ENCODE assay signal across 17 mouse cellular contexts in the genomic region with DNA sequence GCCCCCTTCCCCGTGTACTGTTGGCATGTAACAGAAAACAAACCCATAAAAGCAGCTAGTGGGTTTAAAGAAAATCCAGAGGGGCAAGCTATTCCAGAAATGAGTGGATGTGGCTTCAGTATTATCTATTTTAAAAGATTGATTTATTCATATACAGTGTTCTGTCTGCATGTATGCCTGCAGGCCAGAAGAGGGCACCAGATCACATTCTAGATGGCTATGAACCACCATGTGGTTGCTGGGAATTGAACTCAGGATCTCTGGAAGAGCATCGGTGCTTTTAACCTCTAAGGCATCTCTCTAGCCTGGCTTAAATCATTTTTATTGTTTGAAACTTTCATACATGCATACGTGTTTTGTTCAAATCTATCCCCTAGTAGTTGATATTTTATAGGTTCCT. TPM values are rescaled to one million over a fixed set of nuclear protein-coding genes. Genes with fewer than 3 reads are reported as not detected.
DNase-seq lines count a peak whose midpoint lies in the region; ATAC-seq and TF ChIP-seq lines count a peak whose summit lies in the region.
"Had no signal": no experiment of that assay in that cellular context is flagged by ENCODE, and none has a peak within 500 bp of the region (broad histone marks: within the 10 kb centered on the region; RNA-seq: fewer than 3 reads in every experiment).

No protein-coding gene starts in this region.

- no peak overlapping the region for H3K4me2 ChIP-seq in hindbrain, embryonic 11.5 days (replicated peaks; ENCODE audit: low read depth, low read length)
- H3K4me2 ChIP-seq: embryonic facial prominence, embryonic 12.5 days; heart, embryonic 15.5 days; hindbrain, embryonic 12.5 days; limb, embryonic 15.5 days; midbrain, embryonic 12.5 days had no signal

- H3K27me3 ChIP-seq in hindbrain, embryonic 11.5 days (ENCODE audit: control insufficient read depth, insufficient read depth, low read length): no peaks in the 10 kb centered on the region
- H3K27me3 ChIP-seq: embryonic facial prominence, embryonic 12.5 days; heart, embryonic 15.5 days; hindbrain, embryonic 12.5 days; limb, embryonic 15.5 days; midbrain, embryonic 12.5 days had no signal

- no peaks in the 10 kb centered on the region for H3K9me3 ChIP-seq in hindbrain, embryonic 11.5 days (ENCODE audit: control insufficient read depth, low read length)
- H3K9me3 ChIP-seq: embryonic facial prominence, embryonic 12.5 days; heart, embryonic 15.5 days; hindbrain, embryonic 12.5 days; limb, embryonic 15.5 days; midbrain, embryonic 12.5 days had no signal

- peak; percentile 65 for TF ChIP-seq CTCF in layer of hippocampus, adult 2 months (conservative IDR thresholded peaks at IDR 0.05)

- no peak for DNase-seq in layer of hippocampus, adult 2 months (ENCODE audit: low spot score in 2 of 2)
- no peak for DNase-seq in layer of hippocampus, postnatal 10 days (ENCODE audit: low spot score in 2 of 2)
- peak; percentile 44 for DNase-seq in A20 (ENCODE audit: low read depth, low spot score)
- peak; percentile 10 for DNase-seq in CD4-positive helper T cell, adult 2 months (ENCODE audit: low read depth, low spot score)
- DNase-seq in ZHBTc4 (ENCODE audit: low read depth, low spot score): peak; percentile 30
- no peak for DNase-seq in hindbrain, embryonic 11.5 days (ENCODE audit: low spot score)
- no peak for DNase-seq in cerebellum, postnatal 14 days
- no peak for DNase-seq in urinary bladder, postnatal 10 days (ENCODE audit: low spot score)
- DNase-seq: cerebellum, adult 11-12 months; right cerebral cortex, adult 18-20 months; spleen, adult 18-20 months; thymus, postnatal 25 days had no signal

- WGBS in hindbrain, embryonic 11.5 days: 69% methylated on average over 3 of the region's 3 CpGs

- H3K36me3 ChIP-seq in hindbrain, embryonic 11.5 days (ENCODE audit: control insufficient read depth, insufficient read depth, low read length): no peaks in the 10 kb centered on the region
- H3K36me3 ChIP-seq: embryonic facial prominence, embryonic 12.5 days; heart, embryonic 15.5 days; hindbrain, embryonic 12.5 days; limb, embryonic 15.5 days; midbrain, embryonic 12.5 days had no signal

- no peaks in the 10 kb centered on the region for H3K4me1 ChIP-seq in hindbrain, embryonic 11.5 days (replicated peaks; ENCODE audit: control insufficient read depth, insufficient read depth, low read length)
- H3K4me1 ChIP-seq: embryonic facial prominence, embryonic 12.5 days; heart, embryonic 15.5 days; hindbrain, embryonic 12.5 days; limb, embryonic 15.5 days; midbrain, embryonic 12.5 days had no signal

- H3K9ac ChIP-seq in hindbrain, embryonic 11.5 days (ENCODE audit: low read depth, low read length): no peak overlapping the region
- H3K9ac ChIP-seq: embryonic facial prominence, embryonic 12.5 days; heart, embryonic 15.5 days; hindbrain, embryonic 12.5 days; limb, embryonic 15.5 days; midbrain, embryonic 12.5 days had no signal

- ATAC-seq in hindbrain, embryonic 11.5 days (ENCODE audit: low FRiP score): no peak

- no peak overlapping the region for H3K27ac ChIP-seq in layer of hippocampus, adult 2 months
- no peak overlapping the region for H3K27ac ChIP-seq in hindbrain, embryonic 11.5 days (ENCODE audit: low read depth, low read length)
- H3K27ac ChIP-seq: embryonic facial prominence, embryonic 12.5 days; heart, embryonic 15.5 days; hindbrain, embryonic 12.5 days; limb, embryonic 15.5 days; midbrain, embryonic 12.5 days had no signal

- H3K4me3 ChIP-seq in layer of hippocampus, adult 2 months: no peak overlapping the region
- no peak overlapping the region for H3K4me3 ChIP-seq in hindbrain, embryonic 11.5 days (ENCODE audit: low read depth, low read length)
- H3K4me3 ChIP-seq: embryonic facial prominence, embryonic 12.5 days; heart, embryonic 15.5 days; hindbrain, embryonic 12.5 days; limb, embryonic 15.5 days; midbrain, embryonic 12.5 days had no signal

RNA-seq across cellular contexts. Expression of a gene that starts 19.9 kb away (rescaled TPM):
- total RNA-seq in layer of hippocampus, adult 2 months (2021): 10 to 100 TPM; 34.8 to 37.4 TPM
- total RNA-seq in layer of hippocampus, postnatal 10 days (2021): 10 to 100 TPM; 32.7 to 38.1 TPM
- 46.0 and 51.3 TPM in 2 replicates for polyA plus RNA-seq in hindbrain, embryonic 11.5 days (2014; fragmentation: Nextera tagmentation; extraction: Ambion mirVana)

Comparison
In these comparisons a context has a peak if more than half of its experiments do, and no peak if none do; other contexts are left out.
1. DNase-seq: peak in A20 (single experiment), CD4-positive helper T cell, adult 2 months (single experiment) and ZHBTc4 (single experiment); none in layer of hippocampus, adult 2 months (0 of 2), layer of hippocampus, postnatal 10 days (0 of 2), hindbrain, embryonic 11.5 days (single experiment), cerebellum, postnatal 14 days (0 of 2) and urinary bladder, postnatal 10 days (single experiment).